Mouse (Mus musculus) liver, postnatal 0 days (tissue): Measurements from ENCODE around the gene Ccser1.

ENCODE experiments used
- CTCF ChIP-seq: sonication (generic); IDR thresholded peaks from 2 replicates; pipeline ENCODE4 v1.5.1; 2016; ENCODE audit warnings: antibody characterized with exemption, low read depth
- EP300 ChIP-seq: IDR thresholded peaks from 2 replicates; pipeline ENCODE4 v1.6.1; 2016; ENCODE audit warnings: antibody characterized with exemption, low read depth, mild to moderate bottlenecking

DNA sequence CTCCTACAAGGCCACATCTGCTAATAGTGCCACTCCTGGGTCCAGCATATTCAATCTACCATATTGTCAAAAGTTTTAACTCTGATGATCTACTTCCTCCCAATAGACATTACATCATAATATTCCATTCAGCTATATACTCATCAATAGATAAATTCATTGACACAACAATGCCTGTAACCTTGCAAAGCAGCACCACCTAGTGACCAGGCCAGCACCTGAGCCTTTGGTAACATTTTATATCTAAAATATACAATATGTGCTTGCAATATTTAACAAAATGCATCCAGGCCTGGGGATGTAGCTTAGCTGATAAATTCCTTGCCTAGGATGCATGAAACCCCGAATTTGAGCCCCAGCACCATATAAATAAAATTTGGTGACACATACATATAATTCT lies 722.6 kb downstream of the Ccser1 start:
- no peak for TF ChIP-seq CTCF
- TF ChIP-seq EP300, result no peak
